Mouse (Mus musculus): ENCODE measurements at regions not wholly inside any gene's neighbourhood (a gene's known extent, or its start where the extent isn't known, plus 50 kb on each side); places are given as distances from the start of the nearest gene placed in this dataset.

DNA sequence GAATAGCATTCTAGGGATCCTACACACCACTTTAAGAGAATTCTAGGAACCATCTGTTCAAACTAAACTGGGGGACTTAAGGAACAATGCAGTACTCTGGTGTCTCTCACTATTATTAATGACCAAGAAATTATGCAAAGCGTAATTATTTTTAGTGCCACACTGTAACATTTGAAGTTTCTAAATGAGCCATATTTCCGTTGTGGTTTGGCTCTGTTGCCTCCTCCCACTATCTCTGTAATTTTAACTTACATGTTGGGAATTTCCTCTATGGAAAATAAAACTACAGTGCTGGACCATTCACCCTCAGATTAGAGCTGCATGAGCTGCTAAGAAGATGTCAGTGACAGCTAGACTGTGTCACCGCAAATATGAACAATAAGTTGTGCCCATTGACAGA, 72.0 kb upstream of the Klf6 start:
- no peak for TF ChIP-seq CTCF (IDR thresholded peaks at IDR 0.05; ENCODE audit: low read depth, low read length)
- no peak for TF ChIP-seq POLR2A (IDR thresholded peaks at IDR 0.05; ENCODE audit: borderline replicate concordance, low read depth, low read length)

Measured in bone marrow macrophage, adult 2 months (primary cell).